Mouse (Mus musculus) adrenal gland, postnatal 0 days (tissue): ENCODE data around the gene Ctsd. TPM values are rescaled to one million over a fixed set of nuclear protein-coding genes. Genes with fewer than 3 reads are reported as not detected.

Source experiments
- polyA plus RNA-seq: library from polyadenylated mRNA; unstranded; fragments of >200 nt; fragmentation: Nextera tagmentation; extraction: Ambion mirVana; gene quantifications from 2 replicates; pipeline ENCODE4 v1.2.1, GENCODE M21; 2015

Gene Ctsd
- polyA plus RNA-seq, result 448 and 665 TPM in 2 replicates

GRCm38 (mm10) chr7:142387419-142388148 is at the start of gene Ctsd:
TSS of gene Ctsd (minus strand) at chr7:142388038.

GRCm38 (mm10) chr7:142434137-142434865 is 46.5 kb upstream of the Ctsd start, which contains the start of gene Syt8:
TSS of gene Syt8 (plus strand) at chr7:142434850.

DNA sequence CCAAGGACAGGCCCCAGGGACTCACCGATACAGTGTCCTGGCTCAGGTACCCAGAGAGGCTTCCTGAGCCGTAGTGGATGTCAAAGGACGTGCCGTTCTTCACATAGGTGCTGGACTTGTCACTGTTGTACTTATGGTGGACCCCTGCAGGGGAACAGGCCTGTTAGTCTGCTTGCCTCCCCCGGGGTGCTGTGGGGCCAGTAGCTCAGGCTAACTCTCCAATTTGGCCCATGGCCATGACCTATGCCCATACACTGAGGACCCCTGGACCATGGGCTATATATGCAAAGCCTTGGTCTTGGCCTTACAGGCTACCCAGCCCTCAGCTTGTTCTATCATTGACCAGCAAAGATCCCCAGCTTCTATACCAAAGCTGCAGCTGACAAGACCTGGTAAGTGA is 5.3 kb downstream of the Ctsd start, which contains the start of gene Gm49369:
Gm49369 (minus strand) TSS at position 101 of the 400 bp plus-strand sequence.

DNA sequence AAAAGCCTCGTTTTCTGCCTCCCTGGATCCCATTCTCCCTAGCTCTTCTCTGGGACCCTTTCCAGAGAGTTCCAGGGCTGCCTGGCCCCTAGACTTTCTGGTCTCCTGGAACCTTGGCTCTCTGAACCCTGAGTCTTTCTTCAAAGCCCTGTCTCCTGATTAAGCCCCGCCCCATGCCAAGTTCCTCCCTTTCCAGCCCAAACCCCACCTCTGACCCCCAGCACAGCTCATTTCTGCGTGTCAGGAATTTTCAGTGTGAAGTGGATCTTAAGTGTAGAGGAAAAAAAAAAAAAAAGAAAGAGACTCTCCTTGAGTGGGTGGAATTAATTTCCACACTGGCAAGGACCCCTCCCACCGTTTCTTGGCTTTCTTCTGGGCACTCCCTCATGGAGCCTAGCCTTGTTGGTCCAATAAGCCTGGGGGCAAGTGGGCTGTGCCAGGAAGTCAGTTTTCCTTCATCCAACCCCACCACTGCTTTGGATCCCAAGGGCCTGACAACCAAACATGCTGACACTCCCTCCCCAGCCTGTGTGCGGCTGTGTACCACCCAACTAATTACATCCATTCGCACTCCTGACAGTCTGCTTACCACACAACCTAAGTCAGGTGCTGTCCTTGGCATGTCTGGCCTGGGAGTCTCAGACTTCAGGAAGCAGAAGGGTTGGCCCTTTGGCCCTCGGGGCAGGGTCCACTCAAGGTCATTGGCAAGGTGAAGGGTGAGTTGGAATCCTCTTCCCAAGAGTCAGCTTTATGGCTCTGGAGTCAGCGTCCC is 14.0 kb downstream of the Ctsd start, which contains the start of gene Ifitm10:
Ifitm10 (minus strand) TSS at position 113 of the 772 bp plus-strand sequence.

Other genes with a start within 250 kb of the Ctsd start
- not detected in 2 replicates for gene Gm45337, start 243.4 kb downstream of the Ctsd start, polyA plus RNA-seq
- not detected in 2 replicates for gene Gm29735, start 230.9 kb downstream of the Ctsd start, polyA plus RNA-seq
- gene Gm4553, start 222.3 kb downstream of the Ctsd start, polyA plus RNA-seq, result not detected in 2 replicates
- not detected in 2 replicates for gene Krtap5-2, start 212.0 kb downstream of the Ctsd start, polyA plus RNA-seq
- not detected in 2 replicates for gene Gm10153, start 197.6 kb downstream of the Ctsd start, polyA plus RNA-seq
- not detected in 2 replicates for gene Krtap5-3, start 186.7 kb downstream of the Ctsd start, polyA plus RNA-seq
- gene Gm7579, start 176.2 kb downstream of the Ctsd start, polyA plus RNA-seq, result not detected in 2 replicates
- gene Krtap5-5, start 158.1 kb downstream of the Ctsd start, polyA plus RNA-seq, result not detected in 2 replicates
- not detected in 2 replicates for gene Gm40460, start 147.0 kb downstream of the Ctsd start, polyA plus RNA-seq
- gene Gm2431, start 129.7 kb downstream of the Ctsd start, polyA plus RNA-seq, result not detected in 2 replicates
- gene Gm4559, start 113.7 kb downstream of the Ctsd start, polyA plus RNA-seq, result not detected in 2 replicates
- gene Krtap5-1, start 90.9 kb downstream of the Ctsd start, polyA plus RNA-seq, result not detected in 2 replicates
- not detected in 2 replicates for gene Krtap5-4, start 84.5 kb downstream of the Ctsd start, polyA plus RNA-seq
- 8.8 and 9.5 TPM in 2 replicates for gene Ifitm10, start 14.3 kb downstream of the Ctsd start, polyA plus RNA-seq
- 2.9 TPM in 1 of 2 replicates, not detected in the other for gene Gm49369, start 5.4 kb downstream of the Ctsd start, polyA plus RNA-seq
- gene Syt8, start 46.8 kb upstream of the Ctsd start, polyA plus RNA-seq, result 0.99 TPM in 1 of 2 replicates, not detected in the other
- 14.4 and 42.6 TPM in 2 replicates for gene Tnni2, start 53.8 kb upstream of the Ctsd start, polyA plus RNA-seq
- gene Lsp1, start 72.8 kb upstream of the Ctsd start, polyA plus RNA-seq, result 34.1 and 44.4 TPM in 2 replicates
- gene Tnnt3, start 110.8 kb upstream of the Ctsd start, polyA plus RNA-seq, result 11.5 and 54.4 TPM in 2 replicates
- 18.5 and 18.8 TPM in 2 replicates for gene Mrpl23, start 144.6 kb upstream of the Ctsd start, polyA plus RNA-seq